Mouse (Mus musculus): ENCODE measurements around the gene Smyd3.

DNA sequence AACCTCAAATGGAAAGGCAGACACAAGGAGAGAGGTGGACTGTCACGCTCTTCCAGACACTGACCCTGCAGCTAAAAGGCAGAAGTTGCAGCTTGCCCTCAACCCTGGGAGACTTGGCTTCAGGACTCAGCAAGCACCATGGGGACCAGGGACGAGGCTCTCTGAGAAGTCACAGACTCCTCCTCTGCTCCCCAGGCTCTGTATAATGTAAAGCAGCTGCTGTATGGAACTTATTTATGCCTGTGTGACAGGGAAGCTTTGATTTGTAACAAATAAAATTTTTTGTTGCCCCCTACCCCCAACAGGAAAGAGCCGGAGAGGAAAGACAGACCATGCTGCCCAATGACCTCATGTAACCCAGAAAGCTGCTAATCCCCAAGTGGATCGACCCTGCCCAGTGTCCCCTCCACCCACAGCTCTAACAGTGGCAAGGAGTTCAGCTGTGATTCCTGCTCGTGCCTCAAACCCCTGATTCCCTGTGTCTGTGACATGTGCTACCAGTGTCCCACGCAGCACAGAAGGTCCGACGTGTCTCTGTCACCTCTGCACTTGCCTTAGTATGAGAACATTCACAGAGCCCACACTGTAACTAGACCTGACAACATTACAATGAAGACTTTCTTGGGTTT is 539.1 kb downstream of the Smyd3 start:
- TF ChIP-seq POLR2A (IDR thresholded peaks at IDR 0.05; ENCODE audit: extremely low read depth, insufficient read depth, low read length) (no peak), CTCF (IDR thresholded peaks at IDR 0.05; ENCODE audit: extremely low read depth, insufficient read depth, low read length) (no peak)
